Mouse (Mus musculus) inflammation-experienced regulatory T-cells, adult 6 months (primary cell): ENCODE results near the gene Car7. TPM values are rescaled to one million over a fixed set of nuclear protein-coding genes. Genes with fewer than 3 reads are reported as not detected.

Source experiments
- ATAC-seq: one replicate; pipeline ENCODE4 v1.8.0; 2017
- polyA plus RNA-seq, 3 experiments: library from polyadenylated mRNA; unstranded; fragments of 100-300 nt; shearing (Covaris generic); gene quantifications; one replicate each; pipeline ENCODE4 v1.2.1; 2017

Gene Car7
- polyA plus RNA-seq: 1 to 10 TPM; 3.3 to 5.5 (median 5.3) TPM

DNA sequence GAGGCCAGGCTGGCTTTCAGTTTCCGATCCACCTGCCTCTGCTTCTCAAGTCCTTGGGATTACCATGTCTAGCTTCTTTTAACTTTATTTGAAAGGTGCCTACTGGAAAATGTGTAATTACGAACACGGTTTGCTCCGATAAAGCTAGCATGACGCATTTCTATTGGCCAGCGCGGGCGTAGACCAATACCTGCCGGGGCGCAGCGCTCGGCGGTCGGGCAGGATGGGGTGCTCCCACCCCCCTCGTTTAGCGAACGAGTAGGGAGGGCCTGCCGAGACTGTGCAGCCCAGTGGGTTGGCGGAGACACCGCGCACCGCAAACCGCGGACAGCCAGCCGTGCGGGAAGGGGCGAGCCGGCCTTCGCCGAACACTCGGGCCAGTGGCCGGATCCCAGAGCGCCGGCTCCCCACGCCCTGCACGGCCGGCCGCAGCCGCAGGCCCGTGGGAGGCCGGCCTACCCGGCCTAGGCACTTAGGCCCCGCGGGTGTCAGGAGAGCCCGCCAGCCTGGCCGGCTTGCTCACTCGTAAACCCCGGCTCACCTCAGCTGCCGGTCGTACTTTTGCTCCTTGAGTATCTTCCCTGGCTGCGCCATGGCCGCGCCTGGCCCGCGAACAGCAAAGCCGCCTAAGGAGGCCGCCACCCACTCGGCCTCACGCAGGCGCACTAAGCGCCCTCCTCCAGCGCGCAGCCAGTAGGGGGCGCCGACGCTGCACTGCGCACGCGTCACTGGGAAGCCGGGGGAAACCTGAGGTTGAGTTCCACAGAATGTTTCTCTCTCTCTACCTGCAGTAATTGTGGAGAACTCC lies at the start of gene Car7, which contains the start of gene Nae1:
Gene Car7, plus strand, starts transcription at position 719 of the 808 bp plus-strand sequence.
Gene Nae1, minus strand, starts transcription at position 667 of the 808 bp plus-strand sequence.
- peak; percentile 83 for ATAC-seq

DNA sequence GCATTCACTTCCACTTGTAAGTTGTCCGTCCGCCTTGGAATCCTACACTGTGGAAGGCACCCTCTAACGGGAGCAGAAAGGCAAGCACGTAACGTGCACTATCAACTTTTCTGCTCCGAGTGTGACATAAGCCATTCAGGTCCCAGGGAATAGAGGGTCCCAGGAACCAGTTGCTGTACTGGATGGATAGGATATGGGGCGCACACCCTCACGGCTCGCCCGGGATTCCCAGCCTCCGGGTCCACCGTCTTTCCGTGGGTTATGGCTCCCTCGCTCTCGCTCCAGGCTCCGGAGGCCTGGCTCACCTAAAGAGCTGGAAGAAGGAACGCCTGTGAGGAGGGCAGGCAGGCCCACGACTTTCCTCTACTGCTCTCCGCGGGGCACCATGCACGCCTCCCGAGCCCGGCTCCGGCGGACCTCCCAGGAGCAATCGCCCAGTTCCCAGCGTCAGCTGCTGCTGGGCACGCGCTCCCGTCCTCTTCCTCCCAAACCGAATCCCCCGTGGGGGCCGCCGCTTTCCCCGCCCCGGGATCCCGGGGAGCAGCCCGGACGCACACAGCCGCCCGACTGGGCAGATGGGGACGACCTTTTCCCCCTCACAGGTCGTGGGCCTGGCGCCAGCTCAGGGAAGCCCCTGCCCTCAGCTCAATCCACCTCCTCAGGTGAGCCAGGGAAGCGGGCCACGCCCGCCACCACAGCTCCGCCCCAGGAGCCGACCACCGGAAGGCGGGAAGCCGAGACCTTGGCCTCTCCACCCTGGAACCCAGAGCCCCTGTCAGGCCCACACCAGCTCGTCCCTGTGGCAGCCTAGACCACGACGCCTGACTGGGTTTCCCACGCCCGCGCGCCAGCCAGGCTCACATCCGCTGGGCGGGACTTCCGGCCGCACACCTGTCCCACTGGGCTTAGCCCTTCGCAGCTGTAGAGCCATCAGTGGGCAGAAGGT lies 25.2 kb upstream of the Car7 start, which contains the start of gene Terb1:
Gene Terb1, minus strand, starts transcription at position 850 of the 946 bp plus-strand sequence.
- ATAC-seq: peak; percentile 89

DNA sequence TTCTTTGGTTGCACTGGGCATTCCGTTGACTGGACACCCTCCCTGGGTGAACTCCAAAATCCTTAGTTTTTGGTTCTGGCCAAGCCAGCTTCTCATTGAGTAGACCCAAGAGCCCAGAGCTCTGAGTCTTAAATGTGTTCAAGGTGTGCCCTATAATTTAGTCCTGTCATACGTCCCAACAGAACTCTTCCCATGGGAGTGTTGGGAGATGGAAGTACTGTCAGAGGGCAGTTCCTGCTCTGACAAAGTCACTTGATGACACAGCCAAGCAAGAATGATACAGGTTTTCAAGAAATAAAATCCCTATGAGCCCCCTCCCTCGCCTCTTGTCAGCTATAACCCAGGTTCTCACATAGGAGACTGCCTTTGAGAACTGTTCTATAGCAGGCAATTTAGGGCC lies 24.4 kb upstream of the Car7 start:
- ATAC-seq: no peak

DNA sequence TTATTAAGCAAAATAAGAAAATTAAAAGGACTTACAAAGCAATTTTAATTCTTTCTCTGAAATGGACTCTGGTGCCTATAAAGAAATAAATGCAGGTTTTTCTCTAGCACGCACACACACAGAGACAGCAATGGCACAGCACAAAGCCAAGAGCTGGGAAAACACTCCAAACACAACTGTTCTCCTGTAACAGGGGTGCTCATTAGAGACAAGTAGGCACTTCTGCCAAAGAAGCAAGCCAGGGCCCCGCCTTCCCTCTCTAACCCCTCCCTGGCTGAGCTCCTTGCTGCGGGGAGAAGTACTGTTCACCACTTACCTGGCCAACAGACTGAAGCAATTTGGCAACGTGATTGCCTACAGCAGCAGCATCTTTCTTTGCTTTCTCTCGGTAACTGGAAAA lies 16.6 kb upstream of the Car7 start:
- ATAC-seq: no peak

DNA sequence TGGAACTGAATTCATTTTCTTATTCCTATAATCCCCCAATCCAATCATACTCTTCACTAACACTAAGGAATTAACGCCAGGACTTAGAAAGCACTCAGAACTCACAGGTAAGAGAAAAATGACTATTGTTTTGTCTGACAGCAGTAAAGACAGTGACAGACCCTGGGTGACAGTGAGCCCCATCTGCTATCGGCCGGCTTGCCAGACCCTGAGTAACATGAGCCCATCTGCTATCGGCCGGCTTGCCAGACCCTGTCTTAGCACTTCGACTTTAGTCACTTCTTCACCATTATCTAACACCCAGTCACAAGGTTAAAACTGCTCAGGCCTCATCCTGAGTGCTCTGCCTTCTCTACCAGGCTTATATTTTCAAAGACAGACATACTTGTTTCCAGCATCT lies 4.8 kb upstream of the Car7 start:
- ATAC-seq: no peak

DNA sequence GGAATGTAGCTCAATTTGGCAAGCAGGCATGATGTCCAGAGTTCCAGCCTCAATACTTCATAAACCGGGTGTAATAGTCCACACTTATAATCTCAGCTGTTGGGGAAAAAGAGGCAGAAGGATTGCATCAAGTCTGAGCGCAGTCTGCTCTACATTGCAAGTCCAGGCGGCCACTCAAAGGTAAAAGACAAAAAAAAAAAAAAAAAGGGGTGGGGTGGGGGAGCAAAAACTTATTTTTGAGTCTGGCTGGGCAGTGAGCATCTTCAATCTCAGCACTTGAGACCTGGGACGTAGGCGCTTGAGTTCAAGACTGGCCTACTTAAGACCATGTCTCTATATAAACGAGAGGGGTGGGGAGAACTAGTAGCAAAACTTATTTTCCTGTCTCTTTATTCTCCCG lies 938 bp upstream of the Car7 start:
- ATAC-seq: peak; percentile 0

DNA sequence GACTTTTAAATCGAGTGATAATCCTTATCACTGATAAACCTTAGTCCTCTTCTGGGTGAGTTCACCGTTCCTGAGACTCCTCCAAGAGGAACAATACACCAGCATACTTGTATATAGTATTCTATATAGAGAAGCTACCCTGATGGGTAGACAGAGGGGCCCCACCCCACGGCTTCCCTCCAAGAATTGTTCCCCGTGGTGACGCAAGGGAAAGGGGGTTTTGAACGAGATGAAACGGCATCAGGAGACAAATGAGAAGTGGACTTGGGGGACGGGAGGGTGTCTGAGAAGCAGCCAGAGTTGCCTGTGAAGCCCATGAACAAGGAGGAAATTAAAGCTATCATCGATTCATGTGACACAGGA lies 271 bp downstream of the Car7 start:
- ATAC-seq: peak; percentile 56

DNA sequence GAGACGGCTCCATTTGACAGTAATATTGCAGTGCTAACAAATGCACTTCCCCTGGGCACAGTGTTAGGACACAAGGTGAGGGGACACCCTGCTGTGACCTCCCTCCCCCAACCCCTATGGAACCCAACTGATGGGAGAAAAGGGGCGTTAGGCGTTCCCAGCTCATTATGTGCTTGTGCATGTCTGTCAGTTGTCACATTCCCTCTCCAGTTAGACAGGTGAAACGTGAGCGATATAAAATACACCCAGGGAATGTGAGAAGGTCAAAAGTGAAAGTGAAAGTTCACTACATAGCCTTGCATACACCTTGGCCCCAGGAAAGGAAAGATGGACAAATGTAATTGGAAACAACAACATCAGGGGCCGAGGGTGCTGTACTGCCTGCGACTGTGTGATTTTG lies 889 bp downstream of the Car7 start:
- no peak for ATAC-seq

DNA sequence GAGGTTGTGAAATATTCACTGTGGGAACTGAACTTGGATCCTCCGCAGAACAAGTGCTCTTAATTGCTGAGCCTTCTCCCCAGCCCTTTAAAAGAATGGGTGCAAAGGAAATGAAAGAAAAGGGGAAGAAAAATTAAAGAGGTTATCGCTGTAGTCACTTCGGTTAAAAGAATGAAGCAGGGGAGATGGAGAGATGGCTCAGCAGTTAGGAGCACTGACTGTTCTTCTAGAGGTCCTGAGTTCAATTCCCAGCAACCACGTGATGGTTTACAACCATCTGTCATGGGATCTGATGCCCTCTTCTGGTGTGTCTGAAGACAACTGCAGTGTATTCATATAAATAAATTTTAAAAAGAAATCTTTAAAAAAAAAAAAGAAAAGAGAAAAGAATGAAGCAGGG lies 1.5 kb downstream of the Car7 start:
- no peak for ATAC-seq

DNA sequence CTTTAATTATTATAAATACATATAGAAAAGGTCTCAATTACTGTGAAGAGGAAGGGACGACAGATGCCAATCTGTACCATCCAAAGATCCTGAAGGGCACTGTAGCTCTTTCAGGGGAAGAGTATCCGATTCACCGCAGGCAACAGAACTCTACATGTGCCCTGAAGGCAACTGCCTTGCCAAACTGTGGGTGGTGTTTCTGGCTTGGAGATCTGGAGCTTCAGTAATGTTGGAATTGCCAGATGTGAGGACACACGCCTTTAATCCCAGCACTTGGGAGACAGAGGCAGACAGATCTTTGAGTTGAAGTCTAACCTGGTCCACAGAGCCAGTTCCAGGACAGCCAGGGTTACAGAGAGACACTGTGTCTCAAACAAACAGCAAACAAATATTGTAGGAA lies 4.4 kb downstream of the Car7 start:
- ATAC-seq: no peak

DNA sequence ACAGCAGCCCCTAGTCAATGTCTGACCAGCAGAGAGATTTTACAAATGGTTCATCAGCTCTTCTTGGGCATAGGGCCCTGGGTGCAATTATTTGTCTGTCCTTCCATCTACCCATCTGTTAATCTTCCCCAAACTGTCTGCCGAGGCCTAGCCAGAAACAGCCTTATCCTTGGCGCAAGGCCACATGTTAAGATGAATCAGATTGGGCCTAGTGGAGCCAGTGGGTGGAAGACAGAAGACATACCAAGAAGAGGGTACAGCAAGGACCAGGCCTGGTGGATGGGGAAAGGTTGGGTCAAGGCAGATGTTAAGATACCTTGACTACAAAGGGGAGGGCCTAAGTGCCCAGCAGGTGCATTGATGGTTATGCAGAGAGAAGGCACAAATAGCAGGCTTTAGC lies 5.1 kb downstream of the Car7 start:
- no peak for ATAC-seq

DNA sequence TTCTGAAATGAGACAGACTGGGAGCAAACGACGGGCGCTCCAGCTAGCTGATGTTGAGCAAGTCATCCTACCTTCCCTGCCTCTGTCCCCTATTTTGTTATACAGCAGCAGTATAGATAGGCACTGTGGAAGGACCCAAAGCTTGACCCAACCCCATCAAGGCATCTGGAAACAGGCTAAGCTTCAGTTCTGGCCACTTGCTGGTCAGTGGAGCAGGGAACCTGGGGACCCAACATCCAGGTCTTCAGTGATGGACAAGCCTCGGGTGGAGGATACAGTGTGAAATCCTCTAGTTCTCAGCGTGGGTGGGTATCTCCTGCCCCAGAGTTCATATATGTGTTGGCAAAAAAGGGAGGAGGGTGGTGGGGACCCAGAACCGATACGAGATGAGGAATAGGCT lies 5.7 kb downstream of the Car7 start:
- no peak for ATAC-seq

DNA sequence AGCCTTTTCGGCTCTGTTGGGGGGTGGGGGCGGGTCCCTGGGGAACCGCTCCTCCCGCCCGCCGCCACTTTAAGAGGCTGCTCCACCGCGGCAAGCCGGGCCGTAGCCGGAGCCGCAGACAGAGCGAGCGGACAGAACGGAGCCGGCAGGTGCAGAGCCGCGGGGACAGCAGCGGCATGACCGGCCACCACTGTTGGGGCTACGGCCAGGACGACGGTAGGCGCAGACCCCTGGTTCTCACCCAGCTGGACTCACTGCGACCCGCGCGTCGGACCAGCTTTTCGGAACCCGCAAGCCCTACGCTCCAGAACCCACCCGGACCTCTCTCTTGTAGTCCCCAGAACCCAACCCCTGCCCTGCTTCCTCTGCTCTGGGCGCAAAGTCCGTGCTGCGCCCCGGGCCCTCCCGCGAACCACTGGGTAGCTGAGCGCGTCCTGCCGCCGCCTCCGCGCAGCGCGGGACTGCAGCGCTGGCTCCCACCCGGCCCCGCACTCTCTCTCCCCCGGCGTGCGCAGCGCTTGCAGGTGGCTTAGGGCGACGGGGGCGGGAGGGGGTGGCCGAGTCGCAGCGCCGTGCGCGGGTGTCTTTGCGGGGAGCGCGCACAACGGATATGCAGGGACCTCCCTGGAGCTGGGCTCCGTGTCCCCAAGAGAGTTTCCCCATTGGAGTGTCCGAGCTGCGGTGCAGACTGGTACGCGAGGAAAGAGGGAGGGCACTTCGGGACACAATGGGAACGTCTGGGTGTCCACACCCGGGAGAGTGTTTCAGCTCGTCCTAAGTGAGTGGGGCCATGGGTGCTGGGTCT lies 6.4 kb downstream of the Car7 start:
- peak; percentile 21 for ATAC-seq

DNA sequence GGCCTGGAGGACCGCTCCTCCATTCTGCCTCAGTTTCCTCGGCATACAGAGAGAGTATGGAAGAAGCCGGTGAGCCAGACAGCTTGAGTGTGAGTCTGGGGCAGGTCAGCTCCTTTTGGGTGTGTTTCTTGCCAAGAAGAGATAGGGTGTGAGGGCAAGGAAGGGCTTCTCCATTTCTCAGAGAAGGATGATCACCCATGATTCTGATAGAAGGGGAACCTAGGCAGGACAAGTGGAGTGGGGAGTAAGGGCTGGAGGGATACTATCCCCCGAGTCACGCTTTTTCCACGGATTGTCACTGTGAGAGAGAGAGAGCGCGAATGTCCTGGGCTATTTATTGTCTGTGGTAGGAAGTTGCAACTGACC lies 7.0 kb downstream of the Car7 start:
- no peak for ATAC-seq

DNA sequence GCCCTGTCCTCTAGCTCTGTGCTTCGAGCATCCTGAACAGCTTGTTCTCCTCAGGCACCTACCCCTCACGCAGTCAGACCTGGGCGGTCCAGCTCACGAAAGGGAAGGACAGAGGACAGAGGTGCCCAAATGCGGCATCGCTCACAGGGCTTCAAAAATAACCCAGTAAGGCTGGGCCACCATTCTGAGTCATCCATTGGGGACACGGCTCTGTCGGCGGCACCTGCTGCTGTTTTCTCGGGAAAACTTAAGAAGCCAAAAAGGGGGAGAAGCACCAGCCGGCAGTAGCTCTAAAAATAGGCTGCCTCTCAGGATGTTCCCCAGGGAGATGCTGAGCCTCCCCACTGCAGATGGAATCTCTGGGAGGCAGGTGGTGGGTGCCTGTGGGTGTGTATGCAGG lies 7.7 kb downstream of the Car7 start:
- no peak for ATAC-seq

DNA sequence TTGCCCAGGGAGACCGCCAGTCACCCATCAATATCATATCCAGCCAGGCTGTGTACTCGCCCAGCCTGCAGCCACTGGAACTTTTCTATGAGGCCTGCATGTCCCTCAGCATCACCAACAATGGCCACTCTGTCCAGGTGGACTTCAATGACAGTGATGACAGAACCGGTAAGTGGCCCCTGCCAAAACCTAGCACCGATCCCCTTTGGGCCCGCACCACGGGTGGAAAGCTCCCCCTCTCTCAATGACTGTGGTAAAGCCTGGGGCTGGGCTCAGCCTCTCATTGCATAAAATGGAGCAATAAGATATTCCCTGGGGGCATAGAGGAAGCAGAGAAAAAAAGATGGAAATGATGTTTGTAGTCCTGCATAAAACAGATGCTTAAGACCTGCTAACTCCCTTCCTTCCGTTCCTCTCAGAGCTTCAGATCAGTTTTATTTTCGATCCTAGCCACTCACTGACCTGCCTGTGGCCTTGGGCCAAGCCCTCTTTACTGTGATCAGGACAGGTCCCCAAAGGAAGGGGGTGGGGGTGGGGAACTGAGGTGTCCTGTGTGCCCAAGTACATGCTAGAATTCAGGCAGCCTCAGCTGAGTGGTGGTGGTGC lies 9.1 kb downstream of the Car7 start:
- ATAC-seq: no peak

DNA sequence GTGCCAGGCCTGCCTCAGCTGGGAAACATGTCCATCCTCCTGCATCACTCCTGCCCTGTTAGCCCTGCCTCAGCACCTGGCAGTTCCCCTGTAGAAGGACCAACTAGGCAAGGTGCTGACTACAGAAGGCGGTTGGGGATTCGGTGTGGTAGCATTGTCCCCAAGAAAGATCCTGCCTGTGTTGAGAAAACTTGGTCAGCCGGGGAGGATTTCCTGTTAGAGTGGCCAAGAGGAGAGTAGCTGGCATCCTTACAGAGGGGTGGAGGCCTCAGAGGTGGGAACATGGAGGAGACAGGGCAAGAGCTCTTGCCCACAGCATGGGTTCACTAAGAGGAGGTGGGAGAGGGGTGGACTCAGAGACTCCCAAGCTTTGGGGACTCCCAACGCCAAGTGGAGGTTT lies 20.7 kb downstream of the Car7 start:
- ATAC-seq: no peak

DNA sequence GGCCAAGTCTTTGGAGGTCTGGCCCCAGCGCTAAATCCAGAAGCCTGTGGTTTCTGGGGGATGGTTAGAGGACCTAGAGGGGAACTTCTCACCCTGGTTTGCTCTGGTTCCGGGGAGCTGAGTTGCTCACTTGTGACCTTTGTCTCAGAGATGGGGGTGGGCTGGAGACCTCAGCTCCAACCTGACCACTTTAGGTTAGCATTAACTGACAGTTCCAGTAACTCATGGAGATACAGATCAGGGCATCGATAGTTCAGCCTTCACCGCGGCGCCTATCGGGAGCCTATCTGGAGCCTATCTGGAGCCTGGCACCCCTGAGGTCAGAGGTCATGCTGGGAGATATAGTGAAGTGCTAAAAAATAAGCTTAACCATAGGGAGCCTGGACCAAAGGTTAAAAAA lies 22.7 kb downstream of the Car7 start:
- ATAC-seq: no peak

DNA sequence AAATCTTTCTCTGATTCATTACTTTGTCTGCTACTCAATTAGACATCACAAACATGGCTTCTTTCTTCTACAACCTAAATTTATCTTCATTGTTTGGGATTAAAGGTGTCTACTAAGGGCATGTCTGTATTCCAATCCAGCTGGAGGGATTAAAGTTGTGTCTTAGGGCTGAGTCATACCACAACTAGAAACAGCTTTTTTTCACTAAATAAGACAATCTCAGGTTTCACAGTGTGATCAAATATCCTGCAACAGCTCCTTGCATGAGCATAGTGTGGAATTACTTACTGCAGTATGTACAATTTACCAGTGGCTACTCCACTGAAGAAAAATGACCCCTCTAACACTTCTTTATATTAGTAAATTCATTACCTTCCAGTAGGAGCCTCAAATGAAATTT lies 26.2 kb downstream of the Car7 start:
- ATAC-seq: no peak

DNA sequence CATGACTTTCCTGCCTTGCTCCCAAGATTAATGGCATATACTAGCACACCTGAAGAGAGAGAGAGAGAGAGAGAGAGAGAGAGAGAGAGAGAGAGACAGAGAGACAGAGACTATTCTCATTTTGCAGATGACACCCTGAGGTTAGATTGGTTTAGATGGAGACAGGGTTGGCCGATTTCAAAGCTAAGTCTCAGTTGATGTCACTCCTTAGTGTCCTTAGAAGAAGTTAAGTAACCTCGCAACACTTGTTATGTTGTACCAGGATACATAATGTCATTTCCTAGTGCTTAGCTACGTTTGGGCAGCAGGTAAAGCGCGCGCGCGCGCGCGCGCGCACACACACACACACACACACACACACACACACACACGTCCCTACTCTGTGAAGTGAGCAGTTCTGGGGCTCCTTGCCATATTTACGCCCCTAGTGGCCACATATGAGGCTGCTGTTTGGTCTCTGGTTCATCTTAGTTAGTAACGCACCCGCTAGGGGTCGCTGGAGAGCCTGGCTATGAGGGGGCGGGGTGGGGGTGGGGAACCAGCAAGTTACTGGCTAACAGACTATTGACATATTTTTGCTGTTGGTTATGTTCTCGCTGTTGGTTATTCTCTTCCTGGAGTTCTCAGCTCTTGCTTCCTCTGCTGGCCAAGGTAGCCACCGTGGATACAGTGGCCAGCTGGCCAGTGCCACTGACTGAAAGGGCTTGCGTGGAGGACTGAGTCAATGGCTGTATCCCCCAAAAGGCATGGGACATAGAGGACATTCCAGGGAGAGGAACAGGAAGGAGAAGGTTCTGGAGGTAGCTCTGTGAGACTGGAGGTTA lies 30.4 kb downstream of the Car7 start:
- peak; percentile 99 for ATAC-seq

DNA sequence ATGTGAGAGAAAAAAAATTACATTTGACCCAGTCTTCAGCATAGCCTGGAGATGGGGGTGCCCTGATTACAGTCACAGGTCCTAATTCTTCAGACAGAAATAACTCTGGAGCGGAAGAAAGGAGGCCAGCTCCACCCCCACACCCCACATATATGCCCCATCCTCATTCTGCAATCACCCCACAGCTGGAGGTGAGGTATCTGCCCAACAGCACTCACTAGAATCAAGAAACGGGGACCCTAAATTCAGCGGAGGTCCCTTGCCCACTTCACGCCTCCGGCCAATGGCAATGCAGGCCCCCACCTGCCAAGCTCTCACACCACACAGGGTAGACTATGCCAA lies 30.9 kb downstream of the Car7 start:
- no peak for ATAC-seq

DNA sequence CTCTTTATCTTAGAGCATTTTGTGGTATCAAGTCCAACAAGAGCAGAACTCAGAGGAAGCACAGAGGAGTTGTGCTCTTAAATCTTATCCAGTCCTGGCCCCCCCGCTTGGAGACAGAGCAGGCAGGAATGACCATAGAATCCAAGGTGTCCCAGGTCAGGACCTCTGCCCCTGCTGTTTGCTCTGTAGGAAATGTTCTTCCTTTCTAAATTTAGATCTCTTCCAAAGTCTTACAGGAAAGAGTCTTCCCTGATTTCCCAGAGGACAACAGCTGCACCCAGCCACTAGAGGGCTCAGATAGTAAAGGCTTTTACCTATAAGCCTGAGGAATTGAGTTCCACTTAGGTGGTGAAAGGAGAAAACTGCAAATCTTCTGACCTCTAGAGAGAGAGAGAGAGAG lies 35.1 kb downstream of the Car7 start:
- ATAC-seq: no peak
